Mouse (Mus musculus) WW6 (cell line): Measurements from ENCODE around the gene Mtfr1l.

ENCODE experiments used
- DNase-seq: peaks from one replicate; pipeline ENCODE4 v3.0.0-alpha.2; 2013; ENCODE audit warnings: low read depth, low spot score

Mtfr1l gene

DNA sequence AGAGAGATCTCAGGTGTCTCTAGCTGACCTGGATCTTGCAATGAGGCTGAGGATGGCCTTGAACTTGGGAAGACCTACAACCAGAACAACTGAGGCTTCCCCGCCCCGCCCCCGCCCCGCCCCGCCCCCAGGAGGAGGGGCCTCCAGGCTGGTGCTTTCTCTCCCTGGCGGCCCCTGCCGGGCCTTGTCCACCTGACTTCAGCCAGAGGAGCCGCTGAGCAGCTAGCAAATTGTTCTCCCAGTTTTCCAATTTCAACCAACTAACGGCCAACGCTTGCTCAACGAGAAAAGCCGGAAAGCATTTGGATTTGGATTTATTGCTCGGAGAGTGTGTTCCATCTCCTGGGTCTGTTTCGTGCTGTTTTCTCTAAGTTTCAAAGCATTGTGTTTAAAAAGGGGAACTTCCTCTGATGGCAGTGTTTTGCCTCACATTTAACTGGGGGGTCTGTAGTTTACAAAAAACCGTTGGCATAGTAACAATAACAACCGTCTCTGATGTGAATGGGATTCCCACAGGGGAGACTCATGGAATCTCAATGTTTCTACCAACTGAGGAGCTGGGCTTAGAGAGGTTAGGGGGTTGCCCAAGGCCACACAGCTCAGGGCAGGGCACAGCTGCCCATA lies 22.6 kb upstream of the Mtfr1l start:
- no peak for DNase-seq

DNA sequence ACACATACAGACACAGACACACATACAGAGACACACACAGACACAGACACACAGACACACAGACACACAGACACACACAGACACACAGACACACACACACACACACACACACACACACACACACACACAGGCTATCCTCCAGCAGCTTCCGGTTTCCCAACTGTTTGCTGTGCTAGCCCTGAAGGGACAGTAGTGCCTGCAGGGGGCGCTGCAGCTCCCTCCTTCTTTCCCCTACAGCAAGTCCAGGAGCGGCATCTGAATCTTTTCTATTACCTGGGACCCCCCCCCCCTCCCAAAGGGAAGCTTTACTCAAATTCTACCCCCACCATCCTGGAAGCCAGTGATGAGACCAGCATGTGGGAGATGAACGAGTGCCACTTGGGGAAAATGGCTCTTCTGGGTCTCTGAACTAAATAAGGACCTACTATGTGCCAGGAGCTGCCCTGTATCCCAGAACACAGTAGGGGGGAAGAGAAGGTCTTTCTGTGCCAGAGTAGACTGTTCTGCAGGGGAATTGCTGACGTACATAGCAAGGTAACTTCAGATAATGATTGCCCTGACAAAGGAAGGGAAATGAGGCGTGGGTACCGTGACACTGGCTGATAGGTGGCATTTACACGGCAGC lies 20.9 kb upstream of the Mtfr1l start:
- no peak for DNase-seq

DNA sequence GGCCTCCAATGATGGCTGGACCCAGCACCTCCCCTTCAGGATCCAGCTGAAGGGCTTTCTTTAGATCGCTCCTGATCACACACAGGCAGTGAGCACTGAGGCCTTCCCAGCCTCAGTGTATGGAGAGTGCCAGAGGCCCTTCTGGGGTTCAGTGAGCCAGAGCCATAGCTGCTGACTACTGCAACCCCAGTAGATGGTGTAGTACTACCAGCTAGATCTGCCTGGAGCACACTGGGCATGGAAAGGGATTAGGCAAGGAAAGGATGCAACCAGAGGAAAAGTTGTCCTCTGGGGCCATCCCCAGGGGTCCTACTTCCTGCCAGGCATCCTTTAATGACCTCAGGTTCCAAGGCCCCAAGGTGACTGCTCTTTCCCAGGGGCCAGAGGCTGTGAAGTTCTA lies 18.4 kb upstream of the Mtfr1l start:
- no peak for DNase-seq

DNA sequence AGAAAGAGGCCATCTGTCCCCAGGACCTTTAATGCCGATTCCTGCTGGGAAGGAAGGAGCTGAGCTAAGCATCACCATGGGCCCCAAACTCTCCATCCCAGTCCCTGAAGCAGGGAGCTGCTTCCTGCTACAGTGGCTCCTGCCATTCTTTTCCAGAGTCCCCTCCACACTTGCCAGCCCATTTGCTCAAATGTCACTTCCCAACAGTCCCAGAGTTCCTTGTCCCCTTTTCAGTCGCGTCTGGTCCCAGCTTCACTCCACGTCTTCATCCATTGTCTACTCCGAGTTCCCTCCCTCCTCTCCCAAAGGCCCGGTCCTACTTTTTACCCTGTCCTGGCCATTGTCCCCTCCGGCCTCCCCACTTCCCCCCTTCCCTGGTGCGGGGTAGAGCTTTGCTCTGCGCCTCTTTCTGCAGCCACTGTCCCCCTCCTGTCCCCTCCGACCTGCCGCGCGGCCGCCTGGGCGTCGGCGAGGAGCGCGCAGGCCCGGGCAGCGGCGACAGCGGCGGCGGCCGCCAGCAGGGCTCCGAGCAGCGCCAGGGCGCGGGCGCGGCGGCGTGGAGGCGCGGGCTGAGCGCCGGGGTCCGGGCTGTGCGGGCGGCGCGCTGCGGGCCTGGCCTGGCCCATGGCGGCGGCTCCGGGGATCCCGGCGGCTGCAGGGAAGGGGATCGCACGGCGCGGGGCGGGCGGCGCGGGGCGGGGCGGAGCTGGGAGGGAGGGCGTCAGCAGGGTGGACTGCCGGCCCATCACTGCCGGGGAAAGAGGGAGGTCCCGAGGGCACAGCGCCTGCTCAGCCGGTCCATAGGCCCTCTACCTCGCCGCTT lies 16.5 kb upstream of the Mtfr1l start, which contains the start of gene Selenon:
Gene Selenon (minus strand): TSS at position 673 of the 823 bp plus-strand sequence.
- no peak for DNase-seq

DNA sequence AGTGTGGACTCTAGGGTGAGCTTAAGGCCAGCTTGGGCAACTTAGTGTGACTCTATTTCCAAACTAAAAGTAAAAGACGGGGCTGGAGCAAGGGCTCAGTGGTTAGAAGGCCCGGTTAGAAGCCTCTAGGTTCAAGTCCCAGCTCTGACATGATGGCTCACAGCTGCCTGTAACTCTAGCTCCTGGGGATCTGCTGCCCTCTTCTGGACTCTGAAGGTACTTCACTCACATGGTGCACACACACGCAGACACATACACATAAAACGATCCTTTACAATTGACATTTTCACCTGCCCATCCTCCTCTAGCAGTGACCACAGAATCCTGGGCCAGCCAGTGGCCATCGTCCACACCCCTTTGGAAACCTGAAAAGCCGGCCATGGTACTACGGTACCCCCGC lies 14.7 kb upstream of the Mtfr1l start:
- no peak for DNase-seq

DNA sequence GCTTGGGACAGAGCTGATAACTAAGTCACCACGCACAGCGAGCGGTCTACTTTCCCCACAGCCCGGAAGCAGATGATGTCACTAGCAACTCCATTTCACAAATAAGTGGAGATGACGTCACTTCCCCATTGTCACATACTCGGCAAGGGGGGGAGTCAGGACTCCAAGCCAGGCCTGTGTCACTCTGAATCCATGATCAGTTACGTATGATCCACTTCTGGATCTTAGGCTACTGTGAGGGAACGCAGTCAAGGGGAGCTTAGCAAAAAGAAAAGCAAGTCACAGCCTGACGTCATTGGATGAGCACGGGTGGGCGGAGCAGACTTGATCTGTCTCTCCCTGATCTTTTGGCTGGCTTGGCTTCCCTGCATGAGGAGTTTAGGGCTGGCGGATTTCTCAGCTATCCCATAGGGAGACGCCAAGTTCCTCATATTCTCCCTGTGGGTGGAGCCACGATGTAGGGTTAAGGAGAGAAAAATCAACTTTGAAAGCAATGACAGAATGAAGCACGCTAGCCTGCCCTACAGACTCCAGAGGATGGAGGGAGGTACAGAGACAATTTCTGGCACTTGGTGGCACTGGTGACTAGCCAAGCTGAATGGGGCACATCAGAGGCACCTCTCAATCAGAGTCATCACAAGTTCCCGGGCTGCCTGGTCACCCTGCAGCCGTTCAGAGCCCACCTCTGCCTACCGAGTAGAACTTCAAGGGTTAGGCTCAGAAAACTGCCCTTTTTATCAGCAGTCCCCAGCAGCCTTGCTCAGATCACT lies 13.2 kb upstream of the Mtfr1l start:
- no peak for DNase-seq

DNA sequence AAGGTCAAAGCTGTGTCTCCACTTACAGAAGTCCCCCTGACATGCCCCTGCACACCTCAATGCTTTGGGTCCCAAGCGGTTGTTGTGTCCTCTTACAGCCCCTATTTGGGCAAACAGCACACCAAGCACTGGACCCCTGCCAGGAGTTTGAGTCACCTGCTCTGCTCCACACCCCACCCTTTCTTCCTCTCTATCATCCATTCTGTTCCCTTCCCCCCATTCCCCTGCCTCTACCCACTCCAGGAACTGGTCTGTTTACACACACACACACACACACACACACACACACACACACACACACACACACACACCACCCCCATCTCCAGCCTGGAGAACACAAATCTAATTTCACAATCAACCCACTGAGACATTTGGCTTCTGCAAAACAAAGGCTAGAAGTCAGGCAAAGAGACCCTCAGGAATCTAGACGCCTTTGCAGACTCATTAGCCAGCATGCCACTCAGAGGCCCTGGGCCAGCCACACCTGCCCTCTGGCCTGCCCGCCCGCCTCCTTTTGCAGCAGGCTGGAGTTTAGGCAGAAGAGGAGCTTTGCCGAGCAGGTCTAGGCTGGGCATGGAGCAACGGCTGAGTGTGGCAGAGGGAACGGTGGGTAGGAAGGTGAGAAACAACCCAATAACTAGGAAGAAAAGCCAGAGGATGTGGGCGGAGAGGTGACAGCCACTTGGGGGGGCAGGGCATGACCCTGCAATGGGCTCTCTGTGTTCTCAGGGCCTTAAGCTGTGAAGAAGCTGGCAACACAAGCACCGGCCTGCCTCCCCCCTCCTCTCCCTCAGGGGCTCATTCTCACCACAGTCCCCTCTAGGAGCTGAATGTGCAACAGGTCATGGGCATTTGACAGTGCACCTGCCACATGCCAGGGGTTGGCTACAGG lies 11.9 kb upstream of the Mtfr1l start:
- no peak for DNase-seq

DNA sequence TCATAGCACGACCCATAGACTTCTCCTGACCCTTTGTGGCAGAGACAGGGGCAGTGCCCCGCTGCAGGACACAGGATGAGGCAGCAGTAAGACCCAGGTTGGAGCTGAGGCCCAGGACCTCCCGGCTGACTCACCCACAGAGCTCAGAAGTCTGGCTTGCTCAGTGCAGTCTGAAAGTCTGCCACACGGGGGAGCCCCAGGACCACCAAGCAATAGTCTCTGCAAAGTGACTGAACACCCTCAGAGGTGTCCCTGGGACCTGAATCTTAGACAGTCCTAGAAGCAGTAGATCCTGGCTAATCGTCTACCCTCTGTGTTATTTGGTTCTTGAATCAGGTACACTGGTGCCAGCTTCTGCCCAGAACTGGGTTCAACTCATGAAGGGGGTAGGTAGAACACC lies 8.1 kb upstream of the Mtfr1l start:
- DNase-seq: peak; percentile 49

DNA sequence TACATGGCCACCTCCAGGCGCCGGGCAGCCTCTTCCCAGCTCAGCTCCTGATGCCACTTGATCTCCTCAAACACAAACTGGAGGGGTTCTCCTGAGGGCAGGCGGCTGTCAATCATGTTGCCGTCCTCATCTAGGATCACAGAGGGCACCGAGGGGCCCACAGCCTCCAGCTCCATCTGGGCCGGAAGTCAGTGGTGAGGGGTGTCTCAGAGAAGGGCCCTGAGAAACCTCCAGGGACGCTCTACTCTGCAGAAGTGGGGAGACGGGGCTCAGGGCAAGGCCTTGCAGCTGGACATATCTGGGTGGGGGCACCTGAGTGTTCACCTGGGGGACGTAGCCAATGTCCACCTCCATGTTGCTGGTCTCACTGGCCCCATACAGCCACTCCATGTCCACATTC lies 7.5 kb upstream of the Mtfr1l start:
- DNase-seq: no peak

DNA sequence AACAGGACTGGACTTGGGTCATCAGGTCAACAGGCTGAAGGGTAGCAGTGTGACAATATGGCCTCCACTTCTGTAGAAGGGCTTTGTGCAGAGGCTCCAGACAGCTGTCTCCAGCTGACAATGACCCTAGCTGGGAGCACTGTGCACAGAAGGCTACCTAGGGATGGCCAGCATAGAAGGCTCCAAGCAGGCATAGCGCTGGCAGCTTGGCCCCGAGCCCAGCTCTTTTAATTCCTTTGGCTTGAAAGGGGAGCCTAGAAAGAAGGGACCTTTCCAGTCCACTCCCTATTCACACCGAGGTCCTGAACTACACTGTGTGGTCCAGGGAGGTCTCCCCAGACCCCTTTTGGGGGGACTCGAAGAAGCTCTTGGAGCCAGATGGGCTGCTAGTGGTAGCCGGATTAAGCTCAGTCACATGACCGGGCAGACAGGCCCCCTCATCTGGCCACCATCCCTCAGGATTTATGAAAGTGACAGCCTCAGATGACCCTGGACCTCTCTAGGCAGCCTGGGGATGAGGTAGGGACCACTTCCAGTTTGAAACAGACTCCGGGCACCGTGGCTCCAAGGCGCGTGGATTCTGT lies 3.9 kb upstream of the Mtfr1l start:
- no peak for DNase-seq

DNA sequence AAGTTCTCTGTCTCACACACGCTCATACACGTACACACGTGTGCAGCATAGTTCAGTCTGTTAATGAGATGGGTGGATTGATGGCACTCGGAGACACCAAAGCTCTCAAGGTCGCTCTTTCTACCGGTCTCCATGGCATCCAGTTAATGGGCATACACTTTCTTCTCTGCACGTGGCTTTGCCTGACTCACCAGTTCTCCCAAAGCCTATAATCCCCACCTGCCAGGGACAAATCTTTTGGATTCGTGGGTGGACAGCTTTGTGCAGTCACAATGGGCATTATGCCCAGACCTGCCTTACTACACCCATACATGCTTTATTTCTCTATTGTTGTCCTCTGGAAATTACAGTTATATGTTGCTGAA lies 582 bp upstream of the Mtfr1l start:
- no peak for DNase-seq

DNA sequence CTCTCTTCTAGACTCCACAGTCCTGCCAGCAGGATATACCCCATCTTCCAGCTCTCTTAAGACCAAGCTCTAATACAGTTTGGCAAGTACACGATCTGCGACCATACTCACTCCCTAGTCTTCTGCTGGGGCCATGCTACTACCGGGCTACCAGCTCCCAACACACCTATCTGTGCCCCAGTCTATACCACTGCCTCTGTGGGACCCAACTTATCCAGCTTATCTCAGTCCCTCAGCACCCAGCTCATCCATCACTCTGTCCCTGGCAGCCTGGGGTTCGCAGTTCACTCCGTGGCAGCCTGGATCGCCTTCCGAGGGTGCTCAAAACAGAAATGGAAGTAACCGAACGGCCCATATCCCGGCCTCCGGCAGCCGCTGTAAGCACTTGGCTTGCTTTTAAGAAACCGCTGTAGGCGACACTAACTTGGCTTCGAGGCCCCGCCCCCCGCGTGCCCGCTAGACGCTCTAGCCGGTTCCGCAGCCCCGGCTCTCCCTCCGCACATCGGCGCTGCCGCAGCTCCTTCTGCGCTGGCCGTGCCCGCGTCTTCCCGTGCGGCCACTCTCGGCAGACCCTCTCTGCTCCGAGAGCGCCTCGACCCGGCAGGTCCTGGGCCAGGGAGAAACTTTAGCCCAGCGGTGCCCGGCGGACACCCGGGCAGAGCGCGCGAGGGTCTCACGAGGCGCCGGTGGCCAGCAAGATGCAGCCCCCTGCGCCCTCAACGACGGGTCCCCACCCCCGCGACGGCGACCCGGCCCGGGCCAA lies 882 bp downstream of the Mtfr1l start:
- DNase-seq: no peak

DNA sequence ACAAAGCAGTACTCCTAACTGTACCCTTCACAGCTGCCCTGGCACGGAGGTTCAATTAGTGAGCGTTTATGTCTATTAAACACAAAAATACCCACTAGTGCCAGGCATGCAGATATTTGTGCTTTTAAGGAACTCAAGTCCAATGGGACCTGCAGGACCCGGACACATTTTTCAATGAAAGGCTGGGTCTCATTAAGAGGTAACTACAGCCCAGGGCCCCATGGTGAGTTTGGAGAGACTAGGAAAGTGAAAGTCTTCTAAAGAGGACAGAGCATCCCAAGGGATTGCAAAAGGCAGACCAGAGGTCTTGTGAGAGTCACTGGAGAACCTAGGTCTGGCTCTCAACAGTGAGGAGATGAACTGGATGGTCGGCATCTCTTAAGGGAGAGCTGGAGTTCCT lies 1.8 kb downstream of the Mtfr1l start:
- DNase-seq: no peak

DNA sequence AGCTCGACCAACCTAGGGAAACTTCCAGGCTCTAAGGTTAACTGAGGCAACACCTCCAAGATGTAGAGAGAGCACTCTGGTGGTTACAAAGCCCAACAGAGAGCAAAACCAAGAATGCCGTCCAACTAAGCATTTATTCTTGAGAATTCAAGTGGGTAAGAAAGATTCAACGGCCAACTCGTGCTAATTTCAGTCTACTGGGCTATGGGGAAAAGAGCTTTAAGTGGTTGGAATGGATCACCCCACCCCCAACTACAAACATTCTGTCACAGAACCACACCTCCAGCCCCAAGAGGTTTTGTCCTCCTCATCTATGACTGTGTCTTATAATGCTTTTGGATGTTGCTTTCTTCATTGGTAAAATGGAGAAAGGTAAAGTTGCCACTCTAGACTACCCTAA lies 2.3 kb downstream of the Mtfr1l start:
- DNase-seq: no peak

DNA sequence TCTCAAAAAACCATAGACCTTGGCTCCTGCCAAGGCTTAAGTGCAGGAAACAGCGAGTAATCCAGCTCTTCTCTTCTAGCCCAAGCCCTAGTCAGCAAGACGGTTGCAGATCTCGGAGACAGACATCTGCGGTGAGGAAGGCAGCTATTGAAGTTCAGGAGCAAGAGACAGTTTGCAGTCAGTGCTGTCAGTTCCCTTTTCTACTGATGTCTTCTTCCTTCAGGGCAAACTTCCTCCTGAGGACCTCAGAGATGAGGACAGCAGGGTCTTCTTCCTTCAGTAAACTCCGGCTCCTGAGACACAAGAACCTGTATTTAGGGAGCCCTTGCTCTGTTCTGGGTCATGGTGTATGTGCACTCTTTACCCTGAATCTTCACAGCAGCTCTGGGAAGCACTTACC lies 9.0 kb downstream of the Mtfr1l start:
- DNase-seq: no peak

DNA sequence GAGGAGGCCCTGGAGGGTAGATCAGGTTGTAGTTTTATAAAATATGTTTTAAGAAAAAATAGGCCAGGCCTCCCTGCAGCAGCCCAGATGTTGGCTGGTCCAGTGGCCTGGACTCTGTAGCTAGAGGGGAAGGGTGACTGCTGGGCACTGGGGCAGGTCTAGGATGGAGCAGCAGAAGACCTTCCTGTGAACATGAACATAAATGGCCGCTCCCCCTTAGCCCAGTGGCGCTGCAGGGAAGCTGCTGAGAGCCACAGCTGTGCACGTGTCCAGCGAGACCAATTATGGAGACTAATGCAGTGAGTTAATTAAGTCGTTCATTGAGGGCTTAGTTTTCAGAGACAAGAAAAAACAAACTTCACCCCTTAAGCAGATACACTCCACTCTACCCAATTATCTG lies 9.4 kb downstream of the Mtfr1l start:
- DNase-seq: no peak

DNA sequence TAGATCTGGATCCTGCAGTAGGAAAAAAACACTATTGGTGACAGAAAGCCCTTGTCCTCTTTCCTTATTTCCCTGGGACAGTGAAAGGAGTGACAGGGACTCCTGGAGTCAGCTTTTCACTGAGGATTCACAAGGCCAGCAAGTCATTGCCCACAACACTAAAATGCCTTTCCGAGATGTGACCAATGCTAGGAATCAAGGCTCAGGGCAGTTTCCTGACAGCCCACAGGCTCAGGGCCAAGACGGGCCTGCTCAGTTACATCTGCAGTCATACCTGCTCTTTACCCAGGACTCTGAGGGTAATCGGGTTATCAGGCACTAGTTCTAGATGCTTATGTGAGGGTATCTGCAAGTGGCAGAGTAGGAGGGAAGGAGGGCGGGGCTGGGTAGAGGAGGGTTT lies 11.7 kb downstream of the Mtfr1l start:
- DNase-seq: no peak

DNA sequence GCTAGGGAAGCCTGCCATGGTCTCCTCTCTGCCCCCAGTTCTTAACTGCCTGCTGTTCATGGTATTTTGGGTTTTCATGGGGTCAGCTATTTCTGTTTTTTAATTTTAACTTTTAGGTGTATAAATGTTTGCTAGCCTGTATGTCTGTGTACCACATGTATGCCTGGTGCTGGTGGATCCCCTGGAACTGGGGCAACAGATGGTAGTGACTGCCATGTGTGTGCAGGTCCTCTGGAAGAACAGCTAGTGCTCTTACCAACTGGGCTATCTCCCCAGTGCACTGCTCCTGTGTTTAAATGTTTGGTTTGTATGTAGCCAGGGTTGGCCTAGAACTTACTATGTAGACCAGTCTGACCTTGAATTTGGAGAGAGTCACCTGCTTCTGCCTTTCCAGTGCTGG lies 15.9 kb downstream of the Mtfr1l start:
- DNase-seq: no peak

DNA sequence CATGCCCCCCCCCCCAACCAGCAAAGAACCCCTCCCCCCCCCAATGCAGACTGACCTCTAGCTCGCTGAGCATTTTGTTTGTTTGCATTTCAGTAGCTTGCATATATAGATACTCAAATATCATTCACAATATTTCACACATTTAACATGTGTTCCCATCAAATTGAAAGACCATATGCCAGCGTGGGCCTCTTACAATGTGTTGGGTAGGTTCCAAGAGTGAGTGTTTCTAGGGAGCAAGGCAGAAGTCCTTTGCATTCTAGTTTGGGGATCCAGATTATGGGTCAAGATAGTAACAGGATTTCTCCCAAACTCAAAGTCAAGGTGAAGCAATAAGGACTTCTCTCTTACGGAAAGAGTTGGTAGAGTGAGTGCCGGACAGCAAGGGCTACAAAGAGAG lies 16.6 kb downstream of the Mtfr1l start:
- DNase-seq: no peak

DNA sequence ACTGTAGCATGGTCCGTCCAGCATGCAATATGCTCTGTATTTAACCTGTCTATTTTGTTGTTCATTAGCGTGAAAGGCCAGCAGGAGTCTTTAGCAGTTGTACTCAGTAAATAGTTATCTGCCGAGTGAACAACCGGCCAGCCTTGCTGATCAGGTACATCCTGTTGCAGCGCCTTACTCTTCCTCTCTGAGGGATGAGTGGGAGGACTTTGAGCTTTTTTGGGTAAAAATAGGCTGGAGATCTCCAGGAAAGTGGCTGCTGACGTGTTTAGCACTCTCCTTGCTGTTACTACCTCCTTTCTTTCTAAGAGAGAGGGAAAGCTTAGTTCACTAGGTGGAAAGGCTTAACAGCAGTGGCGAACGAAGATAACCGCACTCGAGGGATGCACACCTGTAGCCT lies 17.5 kb downstream of the Mtfr1l start:
- no peak for DNase-seq
